Mouse (Mus musculus): Measurements from ENCODE around the gene Alx3.

GRCm38 (mm10) chr3:107554842-107555241 lies 40.0 kb upstream of the Alx3 start, which contains the start of gene Ubl4b:
- TF ChIP-seq POLR2A (IDR thresholded peaks at IDR 0.05; ENCODE audit: extremely low read depth, insufficient read depth, low read length), result no peak
- no peak for TF ChIP-seq CTCF (IDR thresholded peaks at IDR 0.05; ENCODE audit: extremely low read depth, insufficient read depth, low read length)
